Mouse (Mus musculus): ENCODE results near the gene Tbl1xr1.

GRCm38 (mm10) chr3:22172410-22172809, 96.0 kb downstream of the Tbl1xr1 start:
- TF ChIP-seq CTCF (IDR thresholded peaks at IDR 0.05) = no peak
- no peak for TF ChIP-seq POLR2A (IDR thresholded peaks at IDR 0.05; ENCODE audit: insufficient read depth, low read depth, low read length)
- no peak for TF ChIP-seq EP300 (IDR thresholded peaks at IDR 0.05; ENCODE audit: insufficient read depth, low read depth, low read length)

Measured in heart, adult 2 months (tissue).